Mouse (Mus musculus) small intestine, adult 2 months (tissue): ENCODE results near the gene Dnajc2.

Experiments
- CTCF ChIP-seq: fragments of 200-500 bp; IDR thresholded peaks from 2 replicates; pipeline ENCODE4 v1.5.1; 2012; ENCODE audit warnings: low read depth, mild to moderate bottlenecking, control low read depth, inconsistent platforms, low read length, moderate library complexity, mixed read lengths; ENCODE audit not compliant: insufficient replicate concordance, insufficient read length; ENCODE audit errors: extremely low read depth
- POLR2A ChIP-seq: fragments of 200-500 bp; IDR thresholded peaks from 2 replicates; pipeline ENCODE4 v1.6.1; 2012; ENCODE audit warnings: low read depth, mild to moderate bottlenecking, control low read depth, inconsistent platforms, low read length, moderate library complexity

GRCm38 (mm10) chr5:21789061-21789460, 4.0 kb upstream of the Dnajc2 start:
- TF ChIP-seq CTCF (no peak), POLR2A (no peak)
